Mouse (Mus musculus) neutrophil, adult 5-6 weeks (primary cell): ENCODE measurements around the gene Timmdc1. TPM values are rescaled to one million over a fixed set of nuclear protein-coding genes. Genes with fewer than 3 reads are reported as not detected.

ENCODE experiments used
- ATAC-seq: fragments of 151-379, 151-347 bp; 2 replicates; pipeline ENCODE4 v1.8.0; 2017; ENCODE audit warnings: mild to moderate bottlenecking, moderate TSS enrichment; ENCODE audit not compliant: insufficient number of reproducible peaks, poor library complexity, low FRiP score, severe bottlenecking; ENCODE audit errors: extremely low read depth
- total RNA-seq: library from RNA; stranded (forward); fragments of 200-1000 nt; gene quantifications from 2 replicates; pipeline ENCODE4 v1.2.3, GENCODE M21; 2017

Gene Timmdc1
- total RNA-seq, 1 experiment from 2014 or later: 18.0 TPM

- ATAC-seq: no peak
Observed at GRCm38 (mm10) chr16:38451421-38452205, 70.8 kb downstream of the Timmdc1 start.

GRCm38 (mm10) chr16:38450707-38451106, 71.8 kb downstream of the Timmdc1 start:
- ATAC-seq: no peak

DNA sequence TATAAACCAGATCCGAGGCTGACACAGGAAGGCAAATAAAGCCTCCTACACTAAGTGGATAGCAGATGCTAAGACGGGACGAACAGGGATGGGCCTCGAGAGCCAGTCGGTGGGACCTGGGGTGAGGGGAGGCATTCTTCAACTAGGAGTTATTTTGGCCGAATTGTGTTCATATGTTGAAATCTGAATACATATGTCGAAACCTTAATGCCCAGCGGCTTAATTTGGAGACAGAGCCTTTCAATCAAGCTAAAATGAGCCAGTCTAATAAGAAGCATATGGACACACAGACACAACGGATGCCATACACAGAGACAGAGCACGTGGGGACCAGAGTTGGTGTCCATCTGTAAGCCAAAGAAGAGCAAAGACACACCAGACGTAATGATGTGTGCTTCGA, 74.0 kb downstream of the Timmdc1 start:
- no peak for ATAC-seq

Other genes with a start within 250 kb of the Timmdc1 start
- not detected in 2 replicates for gene Nr1i2, start 227.8 kb downstream of the Timmdc1 start, total RNA-seq
- 0.25 TPM in 1 of 2 replicates, not detected in the other for gene Maats1, start 180.5 kb downstream of the Timmdc1 start, total RNA-seq
- gene Cox17, start 175.7 kb downstream of the Timmdc1 start, total RNA-seq: 317 and 339 TPM in 2 replicates
- gene Gm21987, start 175.6 kb downstream of the Timmdc1 start, total RNA-seq: not detected in 2 replicates
- 0.35 and 1.4 TPM in 2 replicates for gene Popdc2, start 160.5 kb downstream of the Timmdc1 start, total RNA-seq
- gene Pla1a, start 89.5 kb downstream of the Timmdc1 start, total RNA-seq: 0.47 TPM in 1 of 2 replicates, not detected in the other
- 26.4 and 33.0 TPM in 2 replicates for gene Adprh, start 70.0 kb downstream of the Timmdc1 start, total RNA-seq
- gene Cd80, start 67.1 kb downstream of the Timmdc1 start, total RNA-seq: 16.6 and 18.4 TPM in 2 replicates
- gene Poglut1, start 27.6 kb upstream of the Timmdc1 start, total RNA-seq: 16.6 and 18.5 TPM in 2 replicates
- gene Tmem39a, start 36.0 kb upstream of the Timmdc1 start, total RNA-seq: 39.5 and 46.3 TPM in 2 replicates
- gene Arhgap31, start 190.6 kb upstream of the Timmdc1 start, total RNA-seq: 19.2 and 19.4 TPM in 2 replicates
- 0.70 and 2.6 TPM in 2 replicates for gene B4galt4, start 219.6 kb upstream of the Timmdc1 start, total RNA-seq